Mouse (Mus musculus) liver, embryonic 14.5 days (tissue): ENCODE results near the gene Gm34653. TPM values are rescaled to one million over a fixed set of nuclear protein-coding genes. Genes with fewer than 3 reads are reported as not detected.
A peak's percentile ranks its signal among the peaks of the same experiment; 100 is the strongest.

Source experiments
- ATAC-seq: fragments of 200-750 bp; cut with Nextera tagmentation; 2 replicates; pipeline ENCODE4 v1.8.0; 2017; ENCODE audit warnings: moderate number of reproducible peaks, mild to moderate bottlenecking, moderate library complexity; ENCODE audit not compliant: insufficient read depth
- DNase-seq, 3 experiments: peaks; one replicate each; pipeline ENCODE4 v3.0.0-alpha.2; 2012 to 2013; ENCODE audit warnings: low read depth in 3 of 3, low spot score in 3 of 3
- H3K27ac ChIP-seq: fragments of 300-500 bp; sonication (generic); 2 replicates; pipeline ENCODE4 v1.5.1; 2014; ENCODE audit warnings: moderate library complexity, mild to moderate bottlenecking, control low read depth, inconsistent platforms
- H3K27me3 ChIP-seq: fragments of 300-500 bp; sonication (generic); 2 replicates; pipeline ENCODE4 v1.6.1; 2014; ENCODE audit warnings: mild to moderate bottlenecking, low read length, moderate library complexity; ENCODE audit not compliant: control insufficient read depth, insufficient read depth
- H3K36me3 ChIP-seq: fragments of 300-500 bp; sonication (generic); replicated peaks from 2 replicates; pipeline ENCODE4 v1.6.1; 2014; ENCODE audit warnings: low read depth; ENCODE audit not compliant: control insufficient read depth, insufficient read depth
- H3K4me1 ChIP-seq, 2 experiments: fragments of 200-500 bp in 1 of 2; fragments of 300-500 bp in 1 of 2; sonication (generic) in 1 of 2; replicated peaks; 2 replicates each; pipeline ENCODE4 v1.6.1; 2012 to 2014; ENCODE audit warnings: antibody characterized with exemption in 1 of 2, inconsistent platforms in 1 of 2, low read length in 1 of 2; ENCODE audit not compliant: control insufficient read depth in 2 of 2, insufficient read depth in 2 of 2
- H3K4me2 ChIP-seq: fragments of 300-500 bp; sonication (generic); 2 replicates; pipeline ENCODE4 v1.6.1; 2014; ENCODE audit warnings: low read depth, mild to moderate bottlenecking, control low read depth, moderate library complexity
- H3K4me3 ChIP-seq, 2 experiments: fragments of 200-500 bp in 1 of 2; fragments of 300-500 bp in 1 of 2; sonication (generic) in 1 of 2; 2 replicates each; pipeline ENCODE4 v1.5.1; 2012 to 2014; ENCODE audit warnings: low read depth in 2 of 2, low read length in 2 of 2, mild to moderate bottlenecking in 2 of 2, control low read depth in 1 of 2, inconsistent platforms in 1 of 2, moderate library complexity in 1 of 2; ENCODE audit not compliant: insufficient read depth in 1 of 2
- H3K9ac ChIP-seq: fragments of 300-500 bp; sonication (generic); replicated peaks from 2 replicates; pipeline ENCODE4 v1.6.1; 2014; ENCODE audit warnings: mild to moderate bottlenecking, control low read depth, moderate library complexity
- H3K9me3 ChIP-seq: fragments of 300-500 bp; sonication (generic); 2 replicates; pipeline ENCODE4 v1.6.1; 2016; ENCODE audit warnings: low read length, mixed read lengths; ENCODE audit not compliant: control insufficient read depth
- CTCF ChIP-seq: IDR thresholded peaks from 2 replicates; pipeline ENCODE4 v1.5.1; 2016; ENCODE audit warnings: antibody characterized with exemption, low read depth, control low read depth
- EP300 ChIP-seq: IDR thresholded peaks from 2 replicates; pipeline ENCODE4 v1.6.1; 2016; ENCODE audit warnings: antibody characterized with exemption, low read depth
- WGBS: fragments of 180-500 bp; shearing (Covaris S2); extraction: QIAGEN DNeasy Blood & Tissue Kit; methylation state at CpG from one replicate; pipeline ENCODE4 v1.1.7; 2014; ENCODE audit not compliant: insufficient replicate concordance; 5-methylcytosine and 5-hydroxymethylcytosine counted together
- polyA plus RNA-seq, 2 experiments: library from polyadenylated mRNA; depleted of rRNA in 1 of 2; stranded (reverse) in 1 of 2; unstranded in 1 of 2; fragments of >200 nt; fragmentation: Nextera tagmentation in 1 of 2; extraction: Ambion mirVana in 1 of 2; gene quantifications; 2 replicates each; pipeline versions ENCODE4 v1.2.1 to v1.2.3; 2012 to 2014

Gm34653 gene
- polyA plus RNA-seq, 2 experiments, result not detected

DNA sequence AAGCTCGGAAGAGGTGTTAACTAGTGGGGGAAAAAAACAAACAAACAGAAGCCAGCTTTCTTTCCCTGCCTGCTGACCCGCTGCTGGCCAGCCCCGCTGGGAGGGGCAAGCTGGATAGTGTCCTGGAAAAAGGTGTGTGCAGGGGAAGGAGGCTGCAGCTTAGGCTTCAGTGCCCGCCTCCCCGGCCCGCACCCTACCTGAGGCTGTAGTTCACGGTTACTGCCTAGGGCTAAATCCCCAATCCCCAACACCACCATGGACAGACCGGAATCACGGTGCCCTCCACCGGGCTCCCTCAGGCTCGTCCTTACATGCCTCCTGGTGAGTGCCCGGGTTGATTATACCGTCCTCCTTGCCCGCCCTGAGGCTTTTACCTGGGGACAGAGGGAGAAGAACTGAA lies 41.5 kb downstream of the Gm34653 start, which contains the start of gene Cutal:
Gene Cutal, plus strand, starts transcription at position 126 of the 400 bp plus-strand sequence.
- peak within 1 kb of the TSS; percentile 17 to 47 for H3K4me3 ChIP-seq
- peak within 1 kb of the TSS; percentile 33 for H3K4me2 ChIP-seq
- no peak for ATAC-seq
- TF ChIP-seq EP300, result no peak
- TF ChIP-seq CTCF, result no peak
- peaks cover 14% of the 10 kb centered on the region for H3K27me3 ChIP-seq
- no peak for DNase-seq
- no peak within 1 kb of the TSS for H3K27ac ChIP-seq
- H3K4me1 ChIP-seq, result peaks cover 8 to 11% of the 10 kb centered on the region in 2 experiments
- WGBS, result 18% methylated on average over 14 of the region's 14 CpGs
- H3K9ac ChIP-seq, result peak within 1 kb of the TSS; percentile 35
- H3K9me3 ChIP-seq, result no peaks in the 10 kb centered on the region
- no peaks in the 10 kb centered on the region for H3K36me3 ChIP-seq

DNA sequence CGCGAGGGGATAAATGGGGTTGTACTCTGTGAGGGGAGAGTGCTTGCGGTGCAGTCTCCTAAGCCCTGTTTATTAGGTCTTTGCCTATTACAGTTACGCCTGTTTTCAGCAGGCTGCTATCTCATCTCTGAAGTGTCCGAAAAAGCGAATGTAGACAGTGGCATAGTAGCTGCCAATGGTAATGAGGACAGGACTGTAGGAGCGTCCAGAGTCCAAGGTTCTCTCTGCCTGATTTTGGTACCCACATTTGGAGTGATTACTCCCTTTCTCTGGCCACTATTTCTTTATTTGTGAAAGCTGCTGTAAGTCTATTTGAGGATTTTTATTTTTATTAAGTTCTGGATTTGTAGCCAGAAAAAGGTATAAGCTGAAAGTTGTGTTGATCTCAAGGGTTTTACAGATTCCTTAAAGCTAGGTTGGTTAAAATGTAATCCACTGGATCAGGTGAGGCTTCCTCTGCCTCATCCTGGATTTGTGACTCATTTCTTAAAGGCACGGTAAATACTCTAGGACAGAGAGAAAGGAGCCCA lies 42.1 kb downstream of the Gm34653 start, which contains the start of gene Psmd5:
Gene Psmd5, minus strand, starts transcription at position 153 of the 530 bp plus-strand sequence.
- Histone ChIP-seq H3K4me1 (peaks cover 6 to 8% of the 10 kb centered on the region in 2 experiments), H3K9me3 (no peaks in the 10 kb centered on the region), H3K4me3 (peak within 1 kb of the TSS; percentile 17 to 47), H3K27me3 (peaks cover 14% of the 10 kb centered on the region), H3K27ac (no peak within 1 kb of the TSS), H3K4me2 (peak within 1 kb of the TSS; percentile 33), H3K36me3 (no peaks in the 10 kb centered on the region), H3K9ac (peak within 1 kb of the TSS; percentile 35)
- ATAC-seq (no peak), DNase-seq (no peak)
- 24% methylated on average over 8 of the region's 8 CpGs for WGBS
- no peak for TF ChIP-seq CTCF
- TF ChIP-seq EP300, result no peak

DNA sequence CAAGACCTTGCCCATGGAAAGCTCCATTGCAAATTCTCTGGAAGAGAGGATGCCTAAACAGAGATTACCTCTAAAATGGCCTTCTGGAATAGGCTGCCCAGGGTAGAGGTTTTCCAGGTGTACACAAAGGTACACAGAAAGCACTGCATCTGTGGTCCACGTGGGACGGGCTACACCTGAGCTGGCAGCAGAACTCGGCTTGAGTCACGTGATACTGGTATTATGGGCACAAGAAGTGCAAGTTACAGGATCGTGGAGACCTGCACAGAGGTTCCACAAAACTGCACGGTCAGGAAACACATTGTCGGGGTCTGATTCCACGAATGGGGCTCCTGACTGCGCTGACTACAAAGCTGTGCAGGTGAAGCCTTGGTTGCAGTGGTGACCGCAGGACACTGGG lies 47.2 kb downstream of the Gm34653 start:
- H3K27me3 ChIP-seq, result peaks cover 2% of the 10 kb centered on the region
- no peaks in the 10 kb centered on the region for H3K36me3 ChIP-seq
- WGBS, result 71% methylated on average over 10 of the region's 10 CpGs
- no peak overlapping the region for H3K9ac ChIP-seq
- ATAC-seq (no peak), DNase-seq (no peak)
- H3K4me2 ChIP-seq, result no peak overlapping the region
- peaks cover 0 to 4% of the 10 kb centered on the region in 2 experiments; a peak in 2 of 4 replicates for H3K4me1 ChIP-seq
- no peak for TF ChIP-seq EP300
- no peak for TF ChIP-seq CTCF
- no peak overlapping the region for H3K4me3 ChIP-seq
- H3K27ac ChIP-seq, result no peak overlapping the region
- no peaks in the 10 kb centered on the region for H3K9me3 ChIP-seq

DNA sequence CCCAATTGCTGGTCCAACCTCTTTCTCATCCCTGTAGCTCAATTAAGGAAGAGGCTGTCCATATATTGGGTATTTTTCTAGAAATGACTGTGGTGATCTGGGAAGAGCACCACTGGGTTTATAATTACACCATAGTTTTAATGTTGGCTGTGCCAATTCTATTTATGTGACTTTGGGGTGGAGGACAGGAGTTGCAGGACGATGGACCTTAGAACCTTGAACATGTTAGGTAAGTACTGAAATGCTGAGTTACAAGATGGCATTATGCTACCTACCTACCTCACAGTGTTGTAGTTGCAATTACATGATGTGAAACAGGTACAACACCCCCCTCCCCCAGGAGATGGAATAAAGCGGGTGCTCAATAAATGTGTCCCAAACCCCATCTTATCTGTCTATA lies 50.0 kb downstream of the Gm34653 start:
- ATAC-seq (no peak), DNase-seq (no peak)

DNA sequence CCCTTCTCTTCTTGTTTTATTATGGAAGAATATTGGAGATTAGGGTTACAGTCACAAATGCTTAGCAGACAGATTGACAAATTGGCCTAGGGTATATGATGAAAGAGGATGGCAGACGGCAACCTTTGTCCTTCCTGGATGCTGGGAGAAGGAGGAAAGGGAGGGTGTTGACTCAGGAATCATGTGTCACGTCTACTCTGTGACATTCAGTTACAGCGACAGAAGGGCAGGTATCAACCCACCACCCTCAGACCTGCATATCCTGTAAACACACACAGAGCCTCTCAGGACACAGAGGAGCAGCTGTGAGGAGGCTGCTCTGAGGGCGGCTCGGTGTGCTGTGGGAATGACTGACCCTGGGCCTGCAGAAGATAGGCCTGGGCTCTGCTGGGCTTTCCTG lies 50.4 kb downstream of the Gm34653 start:
- TF ChIP-seq CTCF, result no peak
- no peak for TF ChIP-seq EP300
- Histone ChIP-seq H3K4me2 (no peak overlapping the region), H3K9ac (no peak overlapping the region), H3K4me3 (no peak overlapping the region), H3K4me1 (peaks cover 0 to 4% of the 10 kb centered on the region in 2 experiments; a peak in 2 of 4 replicates), H3K27ac (no peak overlapping the region), H3K36me3 (no peaks in the 10 kb centered on the region), H3K27me3 (no peaks in the 10 kb centered on the region), H3K9me3 (no peaks in the 10 kb centered on the region)
- WGBS, result 46% methylated on average over 5 of the region's 5 CpGs
- peak; percentile 51 for ATAC-seq
- DNase-seq, result no peak

More for the DNA sequence above, 50.0 kb downstream of the Gm34653 start:
- no peaks in the 10 kb centered on the region for H3K9me3 ChIP-seq
- H3K4me3 ChIP-seq, result no peak overlapping the region
- 70% methylated on average over 2 of the region's 2 CpGs for WGBS
- H3K4me1 ChIP-seq, result peaks cover 0 to 4% of the 10 kb centered on the region in 2 experiments; a peak in 2 of 4 replicates
- no peaks in the 10 kb centered on the region for H3K36me3 ChIP-seq
- H3K4me2 ChIP-seq, result no peak overlapping the region
- no peaks in the 10 kb centered on the region for H3K27me3 ChIP-seq
- TF ChIP-seq EP300, result no peak
- TF ChIP-seq CTCF, result no peak
- H3K9ac ChIP-seq, result no peak overlapping the region
- no peak overlapping the region for H3K27ac ChIP-seq
